Mouse (Mus musculus): ENCODE measurements around the gene Pi16. TPM values are rescaled to one million over a fixed set of nuclear protein-coding genes. Genes with fewer than 3 reads are reported as not detected.

Pi16 gene
- total and polyA plus RNA-seq, 2 experiments from 2014 or later: 1.7 to 2.8 TPM

GRCm38 (mm10) chr17:29378056-29378455 lies 60.6 kb downstream of the Pi16 start:
- no peak for ATAC-seq
- Histone ChIP-seq H3K9me3 (ENCODE audit: low read length) (no peaks in the 10 kb centered on the region), H3K4me3 (ENCODE audit: low read length) (no peak overlapping the region), H3K36me3 (ENCODE audit: insufficient read depth, low read length) (no peaks in the 10 kb centered on the region), H3K27ac (no peak overlapping the region), H3K4me2 (ENCODE audit: low read depth, low read length) (no peak overlapping the region), H3K4me1 (ENCODE audit: insufficient read depth, low read length) (no peaks in the 10 kb centered on the region), H3K27me3 (ENCODE audit: insufficient read depth, low read length) (no peaks in the 10 kb centered on the region), H3K9ac (replicated peaks; ENCODE audit: low read length) (no peak overlapping the region)
- DNase-seq (ENCODE audit: low spot score): no peak
- peak; percentile 34 for TF ChIP-seq CTCF (IDR thresholded peaks at IDR 0.05; ENCODE audit: low read depth)
- WGBS: 66% methylated on average over 8 of the region's 8 CpGs

Other genes starting within 250 kb of the Pi16 start
- gene Cdkn1a, start 226.7 kb upstream of the Pi16 start, total RNA-seq (2014; rRNA removed): 48.9 and 50.0 TPM in 2 replicates
- 242 and 257 TPM in 2 replicates for gene Cdkn1a, start 226.7 kb upstream of the Pi16 start, polyA plus RNA-seq (2015; fragmentation: Nextera tagmentation; extraction: Ambion mirVana)
- gene Rab44, start 203.5 kb upstream of the Pi16 start, total RNA-seq (2014; rRNA removed): 1.2 TPM in 2 replicates
- 0.05 and 0.20 TPM in 2 replicates for gene Rab44, start 203.5 kb upstream of the Pi16 start, polyA plus RNA-seq (2015; fragmentation: Nextera tagmentation; extraction: Ambion mirVana)
- 56.1 and 65.8 TPM in 2 replicates for gene Cpne5, start 79.5 kb upstream of the Pi16 start, total RNA-seq (2014; rRNA removed)
- 56.6 and 61.6 TPM in 2 replicates for gene Cpne5, start 79.5 kb upstream of the Pi16 start, polyA plus RNA-seq (2015; fragmentation: Nextera tagmentation; extraction: Ambion mirVana)
- gene Ppil1, start 53.5 kb upstream of the Pi16 start, total RNA-seq (2014; rRNA removed): 72.6 and 81.4 TPM in 2 replicates
- 84.3 and 87.7 TPM in 2 replicates for gene Ppil1, start 53.5 kb upstream of the Pi16 start, polyA plus RNA-seq (2015; fragmentation: Nextera tagmentation; extraction: Ambion mirVana)
- 181 and 262 TPM in 2 replicates for gene BC004004, start 48.9 kb upstream of the Pi16 start, total RNA-seq (2014; rRNA removed)
- gene BC004004, start 48.9 kb upstream of the Pi16 start, polyA plus RNA-seq (2015; fragmentation: Nextera tagmentation; extraction: Ambion mirVana): 139 and 145 TPM in 2 replicates
- 622 and 633 TPM in 2 replicates for gene Mtch1, start 30.3 kb downstream of the Pi16 start, total RNA-seq (2014; rRNA removed)
- gene Mtch1, start 30.3 kb downstream of the Pi16 start, polyA plus RNA-seq (2015; fragmentation: Nextera tagmentation; extraction: Ambion mirVana): 464 and 500 TPM in 2 replicates
- 14.7 and 19.1 TPM in 2 replicates for gene Fgd2, start 43.2 kb downstream of the Pi16 start, total RNA-seq (2014; rRNA removed)
- 10.3 and 10.9 TPM in 2 replicates for gene Fgd2, start 43.2 kb downstream of the Pi16 start, polyA plus RNA-seq (2015; fragmentation: Nextera tagmentation; extraction: Ambion mirVana)
- gene Pim1, start 173.1 kb downstream of the Pi16 start, total RNA-seq (2014; rRNA removed): 15.4 and 18.9 TPM in 2 replicates
- 14.6 and 16.8 TPM in 2 replicates for gene Pim1, start 173.1 kb downstream of the Pi16 start, polyA plus RNA-seq (2015; fragmentation: Nextera tagmentation; extraction: Ambion mirVana)
- gene Gm17657, start 232.0 kb downstream of the Pi16 start, total RNA-seq (2014; rRNA removed): not detected in 2 replicates
- gene Gm17657, start 232.0 kb downstream of the Pi16 start, polyA plus RNA-seq (2015; fragmentation: Nextera tagmentation; extraction: Ambion mirVana): not detected in 2 replicates
- 39.4 and 40.4 TPM in 2 replicates for gene Tbc1d22b, start 232.1 kb downstream of the Pi16 start, total RNA-seq (2014; rRNA removed)
- 21.3 and 26.4 TPM in 2 replicates for gene Tbc1d22b, start 232.1 kb downstream of the Pi16 start, polyA plus RNA-seq (2015; fragmentation: Nextera tagmentation; extraction: Ambion mirVana)
- not detected in 2 replicates for gene Tmem217, start 234.7 kb downstream of the Pi16 start, total RNA-seq (2014; rRNA removed)
- 0.90 and 1.2 TPM in 2 replicates for gene Tmem217, start 234.7 kb downstream of the Pi16 start, polyA plus RNA-seq (2015; fragmentation: Nextera tagmentation; extraction: Ambion mirVana)